8 mouse cellular contexts compared by ENCODE assay signal in genomic region chr2:122377751-122378246, GRCm38 (mm10). TPM values are rescaled to one million over a fixed set of nuclear protein-coding genes. Genes with fewer than 3 reads are reported as not detected.
DNase-seq lines count a peak whose midpoint lies in the region; ATAC-seq and TF ChIP-seq lines count a peak whose summit lies in the region.

No protein-coding gene starts in this region.

- no peaks in the 10 kb centered on the region for H3K9me3 ChIP-seq in heart, embryonic 13.5 days
- no peaks in the 10 kb centered on the region for H3K9me3 ChIP-seq in kidney, postnatal 0 days (replicated peaks; ENCODE audit: low read length)
- H3K9me3 ChIP-seq in liver, embryonic 12.5 days (replicated peaks): no peaks in the 10 kb centered on the region
- no peaks in the 10 kb centered on the region for H3K9me3 ChIP-seq in stomach, embryonic 16.5 days (replicated peaks; ENCODE audit: control insufficient read depth, low read length)

- under 1% methylated on average over 26 of the region's 26 CpGs for WGBS in heart, embryonic 13.5 days
- under 1% methylated on average over 26 of the region's 26 CpGs for WGBS in kidney, postnatal 0 days
- WGBS in liver, embryonic 12.5 days (ENCODE audit: insufficient replicate concordance): under 1% methylated on average over 26 of the region's 26 CpGs
- WGBS in stomach, embryonic 16.5 days: under 1% methylated on average over 26 of the region's 26 CpGs

- H3ac ChIP-seq in C2C12 (ENCODE audit: control insufficient read depth, insufficient read length, low read depth): peak overlapping the region; percentile 70

- H3K4me2 ChIP-seq in heart, embryonic 13.5 days: peak overlapping the region; percentile 72
- peak overlapping the region; percentile 49 for H3K4me2 ChIP-seq in kidney, postnatal 0 days (ENCODE audit: low read length)
- H3K4me2 ChIP-seq in liver, embryonic 12.5 days: peak overlapping the region; percentile 82
- H3K4me2 ChIP-seq in stomach, embryonic 16.5 days (ENCODE audit: low read depth, low read length): peak overlapping the region; percentile 51

- peak overlapping the region; percentile 92 for H3K27ac ChIP-seq in heart, embryonic 13.5 days (replicated peaks)
- H3K27ac ChIP-seq in kidney, postnatal 0 days: peak overlapping the region; percentile 75
- H3K27ac ChIP-seq in liver, embryonic 12.5 days: peak overlapping the region; percentile 87
- peak overlapping the region; percentile 82 for H3K27ac ChIP-seq in stomach, embryonic 16.5 days (ENCODE audit: low read length)

- peak overlapping the region; percentile 84 for H3K4me3 ChIP-seq in C2C12 (ENCODE audit: insufficient read depth, poor library complexity, severe bottlenecking)
- peak overlapping the region; percentile 73 for H3K4me3 ChIP-seq in heart, embryonic 13.5 days
- peak overlapping the region; percentile 48 for H3K4me3 ChIP-seq in kidney, postnatal 0 days (replicated peaks; ENCODE audit: low read depth, low read length)
- peak overlapping the region; percentile 76 for H3K4me3 ChIP-seq in liver, embryonic 12.5 days
- H3K4me3 ChIP-seq in stomach, embryonic 16.5 days (replicated peaks; ENCODE audit: low read length): peak overlapping the region; percentile 62

- DNase-seq in adrenal gland, adult 8-10 months: peak; percentile 73
- peak; percentile 68 for DNase-seq in kidney, postnatal 0 days (ENCODE audit: low spot score)
- peak; percentile 87 for DNase-seq in naive thymus-derived CD4-positive, alpha-beta T cell, adult 2 months (ENCODE audit: low read depth)

- no peaks in the 10 kb centered on the region for H3K27me3 ChIP-seq in C2C12 (ENCODE audit: control insufficient read depth, insufficient read depth, insufficient read length)
- no peaks in the 10 kb centered on the region for H3K27me3 ChIP-seq in heart, embryonic 13.5 days (replicated peaks)
- H3K27me3 ChIP-seq in kidney, postnatal 0 days (ENCODE audit: insufficient read depth, low read length): no peaks in the 10 kb centered on the region
- peaks cover 4% of the 10 kb centered on the region for H3K27me3 ChIP-seq in liver, embryonic 12.5 days (replicated peaks)
- no peaks in the 10 kb centered on the region for H3K27me3 ChIP-seq in stomach, embryonic 16.5 days (ENCODE audit: control insufficient read depth, insufficient read depth, low read length)

- ATAC-seq in erythroblast, adult 5-6 weeks (replicated peaks; ENCODE audit: low FRiP score, poor library complexity, severe bottlenecking): peak; percentile 49
- ATAC-seq in heart, embryonic 13.5 days (ENCODE audit: extremely low read depth, insufficient number of reproducible peaks, low FRiP score, low TSS enrichment): peak; percentile 78
- peak; percentile 84 for ATAC-seq in kidney, postnatal 0 days (replicated peaks; ENCODE audit: low FRiP score, low read depth)
- ATAC-seq in liver, embryonic 12.5 days: peak; percentile 85
- peak; percentile 82 for ATAC-seq in stomach, embryonic 16.5 days (ENCODE audit: insufficient read depth, low FRiP score)

- H3K36me3 ChIP-seq in C2C12 (ENCODE audit: control insufficient read depth, insufficient read depth): no peaks in the 10 kb centered on the region
- no peaks in the 10 kb centered on the region for H3K36me3 ChIP-seq in heart, embryonic 13.5 days
- H3K36me3 ChIP-seq in kidney, postnatal 0 days (ENCODE audit: insufficient read depth, low read length): no peaks in the 10 kb centered on the region
- H3K36me3 ChIP-seq in liver, embryonic 12.5 days: no peaks in the 10 kb centered on the region
- H3K36me3 ChIP-seq in stomach, embryonic 16.5 days (ENCODE audit: control insufficient read depth, insufficient read depth, low read length): no peaks in the 10 kb centered on the region

- peaks cover 15% of the 10 kb centered on the region; the same call in 1 of the 2 replicates for H3K4me1 ChIP-seq in heart, embryonic 13.5 days
- 0 out of 2 replicates have a peak, but pooled peaks cover 5% of the 10 kb centered on the region for H3K4me1 ChIP-seq in kidney, postnatal 0 days (replicated peaks; ENCODE audit: insufficient read depth, low read length)
- H3K4me1 ChIP-seq in liver, embryonic 12.5 days: peaks cover 32% of the 10 kb centered on the region
- H3K4me1 ChIP-seq in stomach, embryonic 16.5 days (ENCODE audit: control insufficient read depth, insufficient read depth, low read length): peaks cover 4% of the 10 kb centered on the region; the same call in 1 of the 2 replicates

- H3K79me2 ChIP-seq in C2C12 (ENCODE audit: control insufficient read depth, insufficient read depth): no peaks in the 10 kb centered on the region

- H3K9ac ChIP-seq in heart, embryonic 13.5 days: peak overlapping the region; percentile 91
- peak overlapping the region; percentile 62 for H3K9ac ChIP-seq in kidney, postnatal 0 days (ENCODE audit: low read depth, low read length)
- H3K9ac ChIP-seq in liver, embryonic 12.5 days: peak overlapping the region; percentile 77
- peak overlapping the region; percentile 76 for H3K9ac ChIP-seq in stomach, embryonic 16.5 days (ENCODE audit: low read length)

- no peaks in the 10 kb centered on the region for H3K79me3 ChIP-seq in C2C12 (ENCODE audit: low read depth)

- TF ChIP-seq CTCF in C2C12 (IDR thresholded peaks at IDR 0.05; ENCODE audit: control insufficient read depth, insufficient read depth, insufficient read length): no peak
- no peak for TF ChIP-seq CTCF in kidney, postnatal 0 days (IDR thresholded peaks at IDR 0.05; ENCODE audit: low read depth)

TF ChIP-seq in C2C12, 6 proteins besides CTCF, POLR2A, EP300 and RAD21:
- TF ChIP-seq MAX (IDR thresholded peaks at IDR 0.05): peak; percentile 52
- TF ChIP-seq CEBPB (IDR thresholded peaks at IDR 0.05; ENCODE audit: low read depth): no peak

RNA-seq across cellular contexts. Expression of gene Shf, which starts 8.8 kb away (rescaled TPM):
- 38.7 TPM for polyA plus RNA-seq in C2C12 (2012; fragmentation: generic; extraction: Trizol)
- total RNA-seq in adrenal gland, adult 8-10 months (2022): 10 to 100 TPM in 2 of 4 experiments, 1 to 10 TPM in 2; 8.1 to 18.5 (median 13.8) TPM
- 0.84 TPM in 1 of 2 replicates, not detected in the other for total RNA-seq in erythroblast, adult 5-6 weeks (2015; ENCODE audit: low replicate concordance)
- 6.3 and 13.0 TPM in 2 replicates for total RNA-seq in erythroblast, adult 5-6 weeks (2017; ENCODE audit: low replicate concordance)
- 1.8 and 2.3 TPM in 2 replicates for polyA plus RNA-seq in heart, embryonic 13.5 days (2015; fragmentation: Nextera tagmentation; extraction: Ambion mirVana)
- 1.3 and 2.3 TPM in 2 replicates for polyA plus RNA-seq in kidney, postnatal 0 days (2015; fragmentation: Nextera tagmentation; extraction: Ambion mirVana)
- 2.0 TPM in 2 replicates for polyA plus RNA-seq in liver, embryonic 12.5 days (2016; fragmentation: Nextera tagmentation; extraction: Ambion mirVana)
- 1.1 and 2.5 TPM in 2 replicates for polyA plus RNA-seq in stomach, embryonic 16.5 days (2015; fragmentation: Nextera tagmentation; extraction: Ambion mirVana)

RNA-seq across cellular contexts. Expression of gene Slc28a2, which starts 48.5 kb away (rescaled TPM):
- polyA plus RNA-seq in C2C12 (2012; fragmentation: generic; extraction: Trizol): 0.01 TPM
- total RNA-seq in adrenal gland, adult 8-10 months (2022): 1 to 10 TPM in 3 of 4 experiments, under 1 TPM in 1; 0.84 to 4.8 (median 2.1) TPM
- 12.3 and 16.5 TPM in 2 replicates for total RNA-seq in erythroblast, adult 5-6 weeks (2015; ENCODE audit: low replicate concordance)
- total RNA-seq in erythroblast, adult 5-6 weeks (2017; ENCODE audit: low replicate concordance): 11.7 and 15.9 TPM in 2 replicates
- polyA plus RNA-seq in heart, embryonic 13.5 days (2015; fragmentation: Nextera tagmentation; extraction: Ambion mirVana): 0.17 and 0.48 TPM in 2 replicates
- polyA plus RNA-seq in kidney, postnatal 0 days (2015; fragmentation: Nextera tagmentation; extraction: Ambion mirVana): 0.46 and 0.55 TPM in 2 replicates
- polyA plus RNA-seq in liver, embryonic 12.5 days (2016; fragmentation: Nextera tagmentation; extraction: Ambion mirVana): 0.31 and 0.35 TPM in 2 replicates
- polyA plus RNA-seq in stomach, embryonic 16.5 days (2015; fragmentation: Nextera tagmentation; extraction: Ambion mirVana): 16.7 and 17.7 TPM in 2 replicates

Comparison
In these comparisons a context has a peak if more than half of its experiments do, and no peak if none do; other contexts are left out.
1. Peak in every context shown above with its lines: DNase-seq, ATAC-seq, H3K4me3 ChIP-seq and H3K27ac ChIP-seq.
2. RNA of gene Shf, which starts 8.8 kb away (polyA plus RNA-seq): 38.7 TPM in C2C12 (single experiment); 1.1 to 2.5 TPM in stomach, embryonic 16.5 days, 1.3 to 2.3 TPM in kidney, postnatal 0 days, 2.0 TPM in liver, embryonic 12.5 days and 1.8 to 2.3 TPM in heart, embryonic 13.5 days; every median in the first group is over 10 times any median in the second.
3. RNA of gene Slc28a2, which starts 48.5 kb away (polyA plus RNA-seq): 16.7 to 17.7 TPM in stomach, embryonic 16.5 days; 0.46 to 0.55 TPM in kidney, postnatal 0 days, 0.31 to 0.35 TPM in liver, embryonic 12.5 days, 0.17 to 0.48 TPM in heart, embryonic 13.5 days and 0.01 TPM in C2C12 (single experiment); every median in the first group is over 10 times any median in the second.